Mouse (Mus musculus) activated CD4-positive, CD25-positive, alpha-beta regulatory T cell, adult 4 months (primary cell): ENCODE measurements around the gene Pramel6. TPM values are rescaled to one million over a fixed set of nuclear protein-coding genes. Genes with fewer than 3 reads are reported as not detected.
"Not testable (repeated sequence)": the region's sequence is repeated elsewhere in the genome, so short reads cannot be mapped to it uniquely, and the experiment has no call there.

Experiments used
- ATAC-seq: one replicate; pipeline ENCODE4 v1.8.0; 2017
- polyA plus RNA-seq, 2 experiments: library from polyadenylated mRNA; unstranded; fragments of 100-300 nt; shearing (Covaris generic); gene quantifications; one replicate each; pipeline ENCODE4 v1.2.1; 2017

The Pramel6 gene
- not detected for polyA plus RNA-seq

DNA sequence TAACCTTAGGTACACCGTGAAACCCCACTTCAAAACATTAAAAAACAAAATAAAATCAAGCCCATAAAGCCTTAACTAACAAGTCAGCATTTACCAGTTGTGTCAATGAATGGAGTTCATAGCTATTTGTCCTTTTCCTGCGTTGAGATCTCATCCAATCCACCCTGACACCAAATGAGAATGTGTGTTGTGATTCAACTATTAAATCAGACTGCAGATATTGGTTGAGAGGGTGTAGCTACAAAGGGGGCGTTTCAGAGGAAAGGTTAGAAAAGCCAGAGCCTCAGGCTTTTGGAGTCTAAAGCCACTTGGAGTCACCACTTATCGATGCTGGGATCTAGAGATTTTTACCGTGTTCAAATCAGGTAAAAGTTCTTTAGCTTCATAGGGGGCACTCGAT is at the start of gene Pramel6:
Gene Pramel6, plus strand, starts transcription at position 301 of the 400 bp plus-strand sequence.
- ATAC-seq: no peak

- ATAC-seq: peak; percentile 28
Measured at GRCm38 (mm10) chr2:87461769-87462168, 44.6 kb upstream of the Pramel6 start.

GRCm38 (mm10) chr2:87480207-87480606 is 26.2 kb upstream of the Pramel6 start:
- no peak for ATAC-seq

GRCm38 (mm10) chr2:87481158-87481557 is 25.2 kb upstream of the Pramel6 start:
- no peak for ATAC-seq

DNA sequence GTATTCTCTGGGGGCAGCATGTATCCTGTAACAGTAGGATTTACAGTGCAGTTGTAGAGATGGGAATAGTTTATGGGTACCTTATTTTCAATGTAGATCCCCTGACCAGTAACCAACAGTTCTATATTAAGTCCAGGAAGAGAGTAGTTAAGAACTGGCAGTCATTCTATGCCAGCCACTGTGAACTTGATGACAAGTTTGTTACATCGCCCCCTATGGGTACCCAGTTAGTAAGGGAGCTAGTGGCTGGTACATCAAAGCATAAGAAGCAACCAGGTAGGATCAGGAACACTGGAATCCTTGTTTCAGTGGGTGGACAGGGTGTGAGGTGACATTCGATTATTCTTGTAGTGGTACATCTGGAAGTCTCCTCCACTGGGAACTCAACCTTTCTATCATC is 24.1 kb upstream of the Pramel6 start:
- no peak for ATAC-seq

- ATAC-seq: not testable (repeated sequence)
Measured at GRCm38 (mm10) chr2:87496993-87497392, 9.4 kb upstream of the Pramel6 start, which contains the start of gene Pramel7. Gene Pramel7, minus strand, starts transcription at chr2:87497093.

DNA sequence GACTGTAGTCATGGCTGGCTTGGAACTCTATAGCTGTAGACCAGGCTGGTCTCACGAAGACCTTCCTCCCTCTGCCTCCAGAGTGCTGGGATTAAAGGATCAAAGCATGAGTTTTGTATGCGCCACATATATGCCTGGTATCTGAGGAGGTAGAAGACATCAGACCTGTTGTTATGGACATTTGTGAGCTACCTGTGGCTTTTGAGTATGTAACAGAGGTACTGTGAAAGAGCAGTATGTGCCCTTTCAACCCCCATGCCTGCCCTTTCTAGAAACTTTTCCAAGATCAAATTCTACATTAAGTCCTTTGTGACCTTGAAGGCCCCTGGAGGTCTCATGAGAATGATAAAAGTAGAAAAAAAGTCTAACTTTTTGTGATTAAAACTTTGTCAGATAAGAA is 8.7 kb downstream of the Pramel6 start:
- ATAC-seq: no peak

DNA sequence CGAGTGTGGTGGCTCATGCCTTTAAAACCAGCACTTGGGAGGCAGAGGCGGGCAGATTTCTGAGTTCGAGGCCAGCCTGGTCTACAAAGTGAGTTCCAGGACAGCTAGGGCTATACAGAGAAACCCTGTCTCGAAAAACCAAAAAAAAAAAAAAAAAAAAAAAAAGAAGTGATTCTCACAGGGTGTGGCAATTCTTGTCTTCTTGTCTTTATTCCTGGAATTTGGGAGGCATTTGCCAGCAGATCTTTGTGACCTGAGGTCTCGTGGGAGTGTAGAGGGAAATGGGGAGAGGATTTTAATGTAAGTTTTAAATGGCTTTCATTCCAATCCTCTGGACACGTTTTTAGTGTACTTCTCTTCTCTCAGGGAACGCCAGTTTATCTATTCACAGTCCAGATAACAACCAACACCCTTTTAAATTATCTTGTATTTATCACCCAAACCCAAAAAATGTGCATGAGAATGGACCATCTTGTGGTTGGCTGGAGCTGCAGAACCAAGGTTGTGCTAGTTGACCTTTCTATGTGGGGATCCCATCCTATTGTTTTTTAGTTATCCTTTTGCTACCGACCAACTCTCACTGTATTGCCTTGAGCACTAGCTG is 9.2 kb downstream of the Pramel6 start:
- no peak for ATAC-seq

- no peak for ATAC-seq
Measured at GRCm38 (mm10) chr2:87516581-87516980, 10.2 kb downstream of the Pramel6 start.

DNA sequence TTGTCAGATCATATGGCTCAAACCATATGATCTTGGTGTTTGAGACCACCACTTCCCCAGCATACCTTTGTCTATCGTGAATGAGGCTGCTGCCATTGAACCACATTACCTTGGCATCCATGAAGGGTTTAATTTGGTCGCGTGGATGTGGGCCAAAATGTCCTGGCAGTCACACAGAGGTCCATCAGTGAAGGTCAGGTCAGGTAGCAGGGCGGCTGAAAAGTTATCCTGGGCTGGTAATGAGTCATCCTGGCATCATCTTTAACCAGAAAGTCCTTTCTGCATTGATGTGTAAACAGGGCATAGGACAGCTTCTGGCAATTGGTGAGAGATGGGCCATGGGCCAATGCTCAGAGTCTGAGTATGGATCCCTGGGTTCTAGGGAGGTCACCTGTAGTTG is 14.3 kb downstream of the Pramel6 start:
- no peak for ATAC-seq

DNA sequence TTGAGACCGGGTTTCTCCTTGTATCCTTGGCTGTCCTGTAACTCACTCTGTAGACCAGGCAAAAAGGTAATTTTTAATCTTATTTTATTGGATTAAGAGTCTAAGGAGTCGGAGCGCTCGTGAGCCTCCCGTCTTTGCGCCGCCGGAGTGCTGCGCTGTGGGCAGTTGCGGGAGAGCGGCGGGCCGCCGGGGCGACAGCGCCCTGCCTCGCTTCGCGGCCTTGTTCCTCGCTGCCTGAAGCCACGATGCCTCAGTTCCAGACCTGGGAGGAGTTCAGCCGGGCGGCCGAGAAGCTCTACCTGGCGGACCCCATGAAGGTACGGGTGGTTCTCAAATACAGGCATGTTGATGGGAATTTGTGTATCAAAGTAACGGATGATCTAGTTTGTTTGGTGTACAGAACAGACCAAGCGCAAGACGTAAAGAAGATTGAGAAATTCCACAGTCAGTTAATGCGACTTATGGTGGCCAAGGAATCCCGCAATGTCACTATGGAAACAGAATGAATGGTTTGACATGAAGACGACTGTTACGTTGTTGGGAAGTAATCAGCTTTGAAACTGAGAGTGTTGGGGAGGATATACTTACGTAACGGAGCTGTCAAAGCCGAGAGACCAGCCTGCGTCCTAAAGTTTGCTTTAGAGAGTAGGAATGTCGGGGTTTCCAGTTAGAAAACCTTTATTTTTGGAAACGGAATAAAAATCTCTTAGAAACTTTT is 19.7 kb downstream of the Pramel6 start:
- ATAC-seq: not testable (repeated sequence)

- no peak for ATAC-seq
Measured at GRCm38 (mm10) chr2:87531496-87531895, 25.1 kb downstream of the Pramel6 start, which contains the start of gene Olfr153. Gene Olfr153, plus strand, starts transcription at chr2:87531796.

GRCm38 (mm10) chr2:87534826-87535225 is 28.5 kb downstream of the Pramel6 start:
- no peak for ATAC-seq

DNA sequence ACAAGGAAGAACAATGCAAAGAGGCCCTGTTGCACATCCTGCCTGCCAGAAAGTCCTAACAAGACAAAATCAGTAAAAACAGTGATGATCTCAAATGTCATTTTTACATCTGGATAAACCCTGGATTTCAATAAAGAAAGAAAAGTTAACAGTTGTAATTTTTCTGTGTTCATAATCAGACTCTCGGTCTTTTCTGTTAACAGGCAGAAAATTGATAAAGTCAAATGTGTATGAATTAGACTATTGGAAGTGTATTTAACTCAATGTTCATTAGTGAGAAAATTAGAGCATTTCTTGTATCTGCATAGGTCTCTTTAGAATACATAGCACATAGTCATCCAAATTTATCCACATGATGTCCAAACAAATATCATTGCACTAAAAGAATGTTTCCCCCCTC is 39.1 kb downstream of the Pramel6 start, which contains the start of gene Olfr1128:
Gene Olfr1128, minus strand, starts transcription at position 101 of the 400 bp plus-strand sequence.
- ATAC-seq: no peak

Other genes with a start within 250 kb of the Pramel6 start
- under 1 TPM in 1 of 2 experiments, not detected in 1; 0.07 TPM for gene Olfr1116, start 239.0 kb upstream of the Pramel6 start, polyA plus RNA-seq
- gene Olfr1118, start 199.0 kb upstream of the Pramel6 start, polyA plus RNA-seq: not detected
- not detected for gene Olfr1120, start 151.8 kb upstream of the Pramel6 start, polyA plus RNA-seq
- not detected for gene Olfr1121, start 136.7 kb upstream of the Pramel6 start, polyA plus RNA-seq
- not detected for gene Olfr1122, start 120.7 kb upstream of the Pramel6 start, polyA plus RNA-seq
- gene Olfr1123, start 89.9 kb upstream of the Pramel6 start, polyA plus RNA-seq: not detected
- gene Olfr1124, start 76.3 kb upstream of the Pramel6 start, polyA plus RNA-seq: 1 to 10 TPM in 1 of 2 experiments, not detected in 1; 1.8 TPM
- not detected for gene Olfr1126, start 52.6 kb upstream of the Pramel6 start, polyA plus RNA-seq
- not detected for gene Pramel7, start 9.5 kb upstream of the Pramel6 start, polyA plus RNA-seq
- not detected for gene Olfr153, start 25.2 kb downstream of the Pramel6 start, polyA plus RNA-seq
- gene Olfr1128, start 39.0 kb downstream of the Pramel6 start, polyA plus RNA-seq: under 1 TPM in 1 of 2 experiments, not detected in 1; 0.36 TPM
- not detected for gene Olfr1129, start 67.3 kb downstream of the Pramel6 start, polyA plus RNA-seq
- gene Olfr1130, start 99.6 kb downstream of the Pramel6 start, polyA plus RNA-seq: not detected
- gene Olfr1131, start 120.5 kb downstream of the Pramel6 start, polyA plus RNA-seq: not detected
- gene Olfr1132, start 131.0 kb downstream of the Pramel6 start, polyA plus RNA-seq: not detected
- not detected for gene Olfr1133, start 140.8 kb downstream of the Pramel6 start, polyA plus RNA-seq
- gene Olfr1134, start 151.9 kb downstream of the Pramel6 start, polyA plus RNA-seq: not detected
- gene Olfr1135, start 167.1 kb downstream of the Pramel6 start, polyA plus RNA-seq: not detected
- gene Olfr1136, start 187.4 kb downstream of the Pramel6 start, polyA plus RNA-seq: not detected
- not detected for gene Olfr1137, start 206.6 kb downstream of the Pramel6 start, polyA plus RNA-seq
- not detected for gene Olfr1138, start 233.4 kb downstream of the Pramel6 start, polyA plus RNA-seq
- gene Olfr1140, start 237.2 kb downstream of the Pramel6 start, polyA plus RNA-seq: not detected
- gene Olfr1141, start 247.4 kb downstream of the Pramel6 start, polyA plus RNA-seq: not detected